Mouse (Mus musculus) forebrain, embryonic 16.5 days (tissue): Measurements from ENCODE around the gene Fmnl3. TPM values are rescaled to one million over a fixed set of nuclear protein-coding genes. Genes with fewer than 3 reads are reported as not detected.

Source experiments
- ATAC-seq: fragments of 200-750 bp; cut with Nextera tagmentation; 2 replicates; pipeline ENCODE4 v1.8.0; 2017; ENCODE audit warnings: mild to moderate bottlenecking, moderate library complexity
- H3K27ac ChIP-seq: fragments of 300-500 bp; sonication (generic); 2 replicates; pipeline ENCODE4 v1.5.1; 2014; ENCODE audit warnings: low read length, control low read depth
- H3K27me3 ChIP-seq: fragments of 300-500 bp; sonication (generic); replicated peaks from 2 replicates; pipeline ENCODE4 v1.6.1; 2014; ENCODE audit warnings: low read length; ENCODE audit not compliant: control insufficient read depth, insufficient read depth
- H3K36me3 ChIP-seq: fragments of 300-500 bp; sonication (generic); 2 replicates; pipeline ENCODE4 v1.6.1; 2014; ENCODE audit not compliant: control insufficient read depth, insufficient read depth
- H3K4me1 ChIP-seq: fragments of 300-500 bp; sonication (generic); replicated peaks from 2 replicates; pipeline ENCODE4 v1.6.1; 2014; ENCODE audit warnings: low read length; ENCODE audit not compliant: control insufficient read depth, insufficient read depth
- H3K4me2 ChIP-seq: fragments of 300-500 bp; sonication (generic); 2 replicates; pipeline ENCODE4 v1.6.1; 2014; ENCODE audit warnings: mild to moderate bottlenecking, low read length, control low read depth
- H3K4me3 ChIP-seq: fragments of 300-500 bp; sonication (generic); replicated peaks from 2 replicates; pipeline ENCODE4 v1.5.1; 2014; ENCODE audit warnings: mild to moderate bottlenecking, low read length, control low read depth
- H3K9ac ChIP-seq: fragments of 300-500 bp; sonication (generic); replicated peaks from 2 replicates; pipeline ENCODE4 v1.6.1; 2014; ENCODE audit warnings: low read depth, low read length, control low read depth
- H3K9me3 ChIP-seq: fragments of 300-500 bp; sonication (generic); 2 replicates; pipeline ENCODE4 v1.6.1; 2016; ENCODE audit warnings: low read length; ENCODE audit not compliant: control insufficient read depth
- WGBS: fragments of 180-500 bp; shearing (Covaris S2); extraction: QIAGEN DNeasy Blood & Tissue Kit; methylation state at CpG from one replicate; pipeline ENCODE4 v1.1.7; 2014; 5-methylcytosine and 5-hydroxymethylcytosine counted together
- polyA plus RNA-seq: library from polyadenylated mRNA; unstranded; fragments of >200 nt; fragmentation: Nextera tagmentation; extraction: Ambion mirVana; gene quantifications from 2 replicates; pipeline ENCODE4 v1.2.1, GENCODE M21; 2015

The Fmnl3 gene
- polyA plus RNA-seq, 1 experiment from 2014 or later = 10.3 TPM

GRCm38 (mm10) chr15:99290586-99290985 lies 79.7 kb downstream of the Fmnl3 start:
- 95% methylated on average over 11 of the region's 11 CpGs for WGBS
- H3K4me1 ChIP-seq = peaks cover 8% of the 10 kb centered on the region
- H3K4me2 ChIP-seq = no peak overlapping the region
- ATAC-seq = no peak
- no peaks in the 10 kb centered on the region for H3K36me3 ChIP-seq
- no peaks in the 10 kb centered on the region for H3K9me3 ChIP-seq
- no peaks in the 10 kb centered on the region for H3K27me3 ChIP-seq
- H3K27ac ChIP-seq = no peak overlapping the region
- no peak overlapping the region for H3K4me3 ChIP-seq
- H3K9ac ChIP-seq = no peak overlapping the region

GRCm38 (mm10) chr15:99285189-99285535 lies 85.1 kb downstream of the Fmnl3 start:
- no peak overlapping the region for H3K27ac ChIP-seq
- H3K4me3 ChIP-seq = no peak overlapping the region
- WGBS = 55% methylated on average over 8 of the region's 8 CpGs

GRCm38 (mm10) chr15:99284527-99285188 lies 85.6 kb downstream of the Fmnl3 start:
- Histone ChIP-seq H3K4me2 (no peak overlapping the region), H3K27me3 (no peaks in the 10 kb centered on the region), H3K9me3 (no peaks in the 10 kb centered on the region), H3K4me1 (no peaks in the 10 kb centered on the region), H3K4me3 (no peak overlapping the region), H3K9ac (no peak overlapping the region), H3K36me3 (no peaks in the 10 kb centered on the region), H3K27ac (no peak overlapping the region)
- WGBS = 47% methylated on average over 14 of the region's 14 CpGs
- ATAC-seq = no peak

More at GRCm38 (mm10) chr15:99285189-99285535, 85.1 kb downstream of the Fmnl3 start:
- H3K27me3 ChIP-seq = no peaks in the 10 kb centered on the region
- no peaks in the 10 kb centered on the region for H3K9me3 ChIP-seq
- ATAC-seq = no peak
- no peaks in the 10 kb centered on the region for H3K4me1 ChIP-seq
- no peak overlapping the region for H3K9ac ChIP-seq
- no peaks in the 10 kb centered on the region for H3K36me3 ChIP-seq
- no peak overlapping the region for H3K4me2 ChIP-seq

- no peak overlapping the region for H3K4me2 ChIP-seq
- 64% methylated on average over 10 of the region's 10 CpGs for WGBS
- no peaks in the 10 kb centered on the region for H3K27me3 ChIP-seq
- H3K36me3 ChIP-seq = no peaks in the 10 kb centered on the region
- no peaks in the 10 kb centered on the region for H3K9me3 ChIP-seq
- H3K4me3 ChIP-seq = no peak overlapping the region
- H3K9ac ChIP-seq = no peak overlapping the region
- H3K4me1 ChIP-seq = no peaks in the 10 kb centered on the region
- no peak overlapping the region for H3K27ac ChIP-seq
- ATAC-seq = no peak
These were observed 86.8 kb downstream of the Fmnl3 start for GRCm38 (mm10) chr15:99283456-99283855.

GRCm38 (mm10) chr15:99278271-99278670 lies 92.0 kb downstream of the Fmnl3 start:
- H3K9ac ChIP-seq = no peak overlapping the region
- H3K27ac ChIP-seq = no peak overlapping the region
- H3K36me3 ChIP-seq = no peaks in the 10 kb centered on the region
- H3K4me3 ChIP-seq = no peak overlapping the region
- H3K4me2 ChIP-seq = no peak overlapping the region
- no peaks in the 10 kb centered on the region for H3K9me3 ChIP-seq
- no peaks in the 10 kb centered on the region for H3K4me1 ChIP-seq
- no peak for ATAC-seq
- no peaks in the 10 kb centered on the region for H3K27me3 ChIP-seq
- WGBS = 79% methylated on average over 7 of the region's 7 CpGs

GRCm38 (mm10) chr15:99276095-99276494 lies 94.2 kb downstream of the Fmnl3 start:
- no peak for ATAC-seq
- Histone ChIP-seq H3K9ac (no peak overlapping the region), H3K9me3 (no peaks in the 10 kb centered on the region), H3K4me3 (no peak overlapping the region), H3K4me2 (no peak overlapping the region), H3K36me3 (no peaks in the 10 kb centered on the region), H3K4me1 (no peaks in the 10 kb centered on the region; the same call in 1 of the 2 replicates), H3K27me3 (no peaks in the 10 kb centered on the region), H3K27ac (no peak overlapping the region)
- 91% methylated on average over 8 of the region's 8 CpGs for WGBS

Other genes starting within 250 kb of the Fmnl3 start
- 39.5 and 44.6 TPM in 2 replicates for gene Spats2, start 244.6 kb downstream of the Fmnl3 start, polyA plus RNA-seq
- 4.5 and 5.6 TPM in 2 replicates for gene Kcnh3, start 145.6 kb downstream of the Fmnl3 start, polyA plus RNA-seq
- gene Mcrs1, start 118.5 kb downstream of the Fmnl3 start, polyA plus RNA-seq = 207 and 220 TPM in 2 replicates
- 111 and 129 TPM in 2 replicates for gene Prpf40b, start 75.4 kb downstream of the Fmnl3 start, polyA plus RNA-seq
- 0.42 and 0.50 TPM in 2 replicates for gene Fam186b, start 74.6 kb downstream of the Fmnl3 start, polyA plus RNA-seq
- gene Tmbim6, start 22.4 kb upstream of the Fmnl3 start, polyA plus RNA-seq = 273 and 295 TPM in 2 replicates
- gene Nckap5l, start 87.3 kb upstream of the Fmnl3 start, polyA plus RNA-seq = 12.5 and 12.7 TPM in 2 replicates
- gene Bcdin3d, start 104.2 kb upstream of the Fmnl3 start, polyA plus RNA-seq = 23.5 and 24.4 TPM in 2 replicates
- gene Faim2, start 157.7 kb upstream of the Fmnl3 start, polyA plus RNA-seq = 20.8 and 29.8 TPM in 2 replicates
- 0.17 TPM in 1 of 2 replicates, not detected in the other for gene Aqp2, start 208.6 kb upstream of the Fmnl3 start, polyA plus RNA-seq
- gene Aqp5, start 220.3 kb upstream of the Fmnl3 start, polyA plus RNA-seq = 0.40 and 0.86 TPM in 2 replicates
- not detected in 2 replicates for gene Aqp6, start 230.9 kb upstream of the Fmnl3 start, polyA plus RNA-seq